Mouse (Mus musculus): ENCODE results near the gene Lrp10. TPM values are rescaled to one million over a fixed set of nuclear protein-coding genes. Genes with fewer than 3 reads are reported as not detected.

Lrp10 gene
- polyA plus RNA-seq, 1 experiment = 98.2 TPM

DNA sequence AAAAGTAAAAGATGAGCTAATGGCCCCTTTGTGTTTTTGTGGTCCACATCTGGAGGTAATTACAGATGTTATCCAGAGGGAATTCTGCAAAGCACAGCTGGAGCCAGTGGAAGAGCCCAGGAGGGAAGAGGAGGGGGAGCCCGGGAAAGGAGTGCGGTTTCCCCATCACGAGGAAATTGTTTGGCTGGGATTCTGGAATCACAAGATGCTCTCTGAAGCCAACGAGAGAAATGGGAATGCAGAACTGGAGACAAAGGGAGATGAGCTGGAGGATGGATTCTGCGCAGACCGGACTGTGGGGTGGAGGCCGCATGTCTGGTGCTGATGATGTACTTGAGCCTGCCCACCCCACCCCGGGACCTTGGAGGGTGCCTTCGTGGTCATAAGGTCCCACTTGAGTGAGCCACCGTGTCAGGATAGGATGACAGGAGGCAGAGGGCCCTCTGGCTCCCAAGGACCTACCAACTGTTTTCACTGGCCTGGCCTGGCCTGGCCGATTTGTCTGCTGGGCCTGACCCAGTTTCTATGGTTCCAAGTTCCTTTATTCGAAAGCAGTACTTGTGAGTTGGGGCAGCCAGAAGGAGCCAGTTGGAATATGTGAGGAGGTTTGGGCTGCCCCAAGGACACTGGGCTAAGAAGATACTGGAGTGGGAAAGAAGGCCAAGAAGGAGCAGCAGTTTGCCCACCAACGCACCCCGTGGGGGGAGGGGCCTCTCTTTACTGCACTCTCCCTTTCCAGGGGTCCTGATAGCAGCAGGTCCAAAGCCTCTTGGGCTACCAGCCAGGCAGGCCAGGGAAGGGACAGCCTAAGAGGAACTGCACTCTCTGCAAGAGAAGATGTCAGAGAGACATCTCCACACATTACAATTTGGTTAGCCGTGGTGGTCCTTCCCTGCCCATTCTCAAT, 20.0 kb upstream of the Lrp10 start:
- Histone ChIP-seq H3K4me3 (ENCODE audit: insufficient read depth, low read length) (no peak overlapping the region), H3K27ac (ENCODE audit: insufficient read depth, low read length) (peak overlapping the region; percentile 91), H3K4me1 (ENCODE audit: control insufficient read depth, insufficient read depth, low read length) (peaks cover 27% of the 10 kb centered on the region)
- TF ChIP-seq CTCF (IDR thresholded peaks at IDR 0.05; ENCODE audit: borderline replicate concordance, insufficient read depth, low read length) (no peak), POLR2A (IDR thresholded peaks at IDR 0.05; ENCODE audit: low read depth, low read length) (peak; percentile 23; the same call in 1 of the 2 replicates)

GRCm38 (mm10) chr14:54445476-54445875, 18.5 kb upstream of the Lrp10 start:
- Histone ChIP-seq H3K4me1 (ENCODE audit: control insufficient read depth, insufficient read depth, low read length) (peaks cover 27% of the 10 kb centered on the region), H3K4me3 (ENCODE audit: insufficient read depth, low read length) (no peak overlapping the region), H3K27ac (ENCODE audit: insufficient read depth, low read length) (peak overlapping the region; percentile 59)
- TF ChIP-seq CTCF (IDR thresholded peaks at IDR 0.05; ENCODE audit: borderline replicate concordance, insufficient read depth, low read length) (no peak), POLR2A (IDR thresholded peaks at IDR 0.05; ENCODE audit: low read depth, low read length) (no peak)

GRCm38 (mm10) chr14:54453566-54453965, 10.4 kb upstream of the Lrp10 start:
- H3K27ac ChIP-seq (ENCODE audit: insufficient read depth, low read length) = no peak overlapping the region
- no peak overlapping the region for H3K4me3 ChIP-seq (ENCODE audit: insufficient read depth, low read length)
- H3K4me1 ChIP-seq (ENCODE audit: control insufficient read depth, insufficient read depth, low read length) = peaks cover 5% of the 10 kb centered on the region; the same call in 1 of the 2 replicates
- TF ChIP-seq POLR2A (IDR thresholded peaks at IDR 0.05; ENCODE audit: low read depth, low read length) = no peak
- TF ChIP-seq CTCF (IDR thresholded peaks at IDR 0.05; ENCODE audit: borderline replicate concordance, insufficient read depth, low read length) = no peak

DNA sequence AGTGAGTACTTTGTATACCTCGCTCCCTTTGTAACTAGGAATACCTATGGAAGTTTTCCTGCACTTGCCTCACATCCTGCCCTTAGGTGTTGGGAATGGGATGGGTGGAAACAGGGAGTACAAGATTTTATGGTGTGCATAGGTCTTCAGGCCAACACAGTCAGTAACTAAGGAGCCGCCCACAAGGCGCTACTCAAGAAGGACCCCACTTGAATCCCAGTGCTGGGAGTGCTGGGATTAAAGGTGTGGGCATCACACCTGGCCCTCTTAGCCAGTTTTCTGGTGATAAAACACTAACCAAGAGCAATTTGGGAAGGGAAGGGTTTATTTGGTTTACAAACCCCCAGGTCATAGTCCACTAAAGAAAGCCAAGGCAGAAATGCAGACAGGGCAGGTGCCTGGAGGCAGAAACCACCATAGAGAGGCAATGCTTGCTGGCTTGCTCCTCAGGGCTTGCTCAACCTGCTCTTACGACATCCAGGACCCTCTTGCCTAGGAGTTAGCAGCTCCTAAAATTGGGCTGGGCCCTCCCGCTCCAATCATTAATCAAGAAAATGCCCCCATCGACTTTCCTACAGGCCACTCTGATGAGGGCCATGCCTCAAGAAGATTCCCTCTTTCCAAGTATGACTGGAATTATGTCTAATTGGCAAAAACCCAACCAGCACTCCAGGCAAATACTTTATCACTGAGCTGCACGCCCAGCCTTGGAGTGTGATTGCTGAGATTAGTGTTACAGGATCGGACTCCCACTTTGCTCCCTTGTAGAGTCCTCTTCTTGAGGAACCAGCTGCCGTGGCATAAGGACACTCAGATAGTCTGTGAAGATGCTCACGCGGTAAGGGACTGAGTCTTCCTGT, 9.0 kb upstream of the Lrp10 start:
- Histone ChIP-seq H3K4me1 (ENCODE audit: control insufficient read depth, insufficient read depth, low read length) (peaks cover 5% of the 10 kb centered on the region; the same call in 1 of the 2 replicates), H3K4me3 (ENCODE audit: insufficient read depth, low read length) (no peak overlapping the region), H3K27ac (ENCODE audit: insufficient read depth, low read length) (no peak overlapping the region)
- no peak for TF ChIP-seq CTCF (IDR thresholded peaks at IDR 0.05; ENCODE audit: borderline replicate concordance, insufficient read depth, low read length)
- TF ChIP-seq POLR2A (IDR thresholded peaks at IDR 0.05; ENCODE audit: low read depth, low read length) = no peak

DNA sequence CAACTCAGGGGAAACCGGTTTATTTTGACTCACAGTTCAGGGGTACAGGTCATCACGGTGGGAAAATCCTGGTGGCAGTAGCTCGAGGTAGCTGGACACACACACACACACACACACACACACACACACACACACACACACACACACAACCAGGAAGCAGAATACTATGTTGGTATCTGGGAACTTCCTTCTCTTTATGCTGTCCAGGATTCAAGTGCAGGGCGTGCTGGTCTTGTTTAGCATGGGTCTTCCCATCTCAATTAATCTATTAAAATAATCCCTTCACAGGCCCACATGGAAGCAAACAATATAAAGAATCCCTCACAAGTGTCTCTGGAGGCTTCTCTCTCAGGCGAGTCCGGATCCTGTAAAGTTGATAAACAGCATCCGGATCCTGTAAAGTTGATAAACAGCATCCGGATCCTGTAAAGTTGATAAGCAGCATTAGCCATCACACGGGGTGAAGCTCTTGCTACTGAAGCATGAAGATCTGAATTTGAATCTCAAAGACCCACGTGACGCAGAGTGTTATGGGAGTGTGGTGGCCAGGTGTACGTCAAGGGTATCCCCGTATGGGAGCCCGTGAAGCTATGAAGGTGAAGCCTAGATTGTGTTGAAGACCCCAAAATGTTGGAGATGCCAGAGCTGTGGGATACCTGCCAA, 5.9 kb upstream of the Lrp10 start:
- H3K27ac ChIP-seq (ENCODE audit: insufficient read depth, low read length) = no peak overlapping the region
- no peak for TF ChIP-seq POLR2A (IDR thresholded peaks at IDR 0.05; ENCODE audit: low read depth, low read length)
- TF ChIP-seq CTCF (IDR thresholded peaks at IDR 0.05; ENCODE audit: borderline replicate concordance, insufficient read depth, low read length) = no peak
- peaks cover 5% of the 10 kb centered on the region; the same call in 1 of the 2 replicates for H3K4me1 ChIP-seq (ENCODE audit: control insufficient read depth, insufficient read depth, low read length)
- no peak overlapping the region for H3K4me3 ChIP-seq (ENCODE audit: insufficient read depth, low read length)

GRCm38 (mm10) chr14:54462146-54462545, 1.8 kb upstream of the Lrp10 start:
- Histone ChIP-seq H3K4me1 (ENCODE audit: control insufficient read depth, insufficient read depth, low read length) (no peaks in the 10 kb centered on the region), H3K4me3 (ENCODE audit: insufficient read depth, low read length) (no peak overlapping the region)
- no peak for TF ChIP-seq POLR2A (IDR thresholded peaks at IDR 0.05; ENCODE audit: low read depth, low read length)
- TF ChIP-seq CTCF (IDR thresholded peaks at IDR 0.05; ENCODE audit: borderline replicate concordance, insufficient read depth, low read length) = no peak

DNA sequence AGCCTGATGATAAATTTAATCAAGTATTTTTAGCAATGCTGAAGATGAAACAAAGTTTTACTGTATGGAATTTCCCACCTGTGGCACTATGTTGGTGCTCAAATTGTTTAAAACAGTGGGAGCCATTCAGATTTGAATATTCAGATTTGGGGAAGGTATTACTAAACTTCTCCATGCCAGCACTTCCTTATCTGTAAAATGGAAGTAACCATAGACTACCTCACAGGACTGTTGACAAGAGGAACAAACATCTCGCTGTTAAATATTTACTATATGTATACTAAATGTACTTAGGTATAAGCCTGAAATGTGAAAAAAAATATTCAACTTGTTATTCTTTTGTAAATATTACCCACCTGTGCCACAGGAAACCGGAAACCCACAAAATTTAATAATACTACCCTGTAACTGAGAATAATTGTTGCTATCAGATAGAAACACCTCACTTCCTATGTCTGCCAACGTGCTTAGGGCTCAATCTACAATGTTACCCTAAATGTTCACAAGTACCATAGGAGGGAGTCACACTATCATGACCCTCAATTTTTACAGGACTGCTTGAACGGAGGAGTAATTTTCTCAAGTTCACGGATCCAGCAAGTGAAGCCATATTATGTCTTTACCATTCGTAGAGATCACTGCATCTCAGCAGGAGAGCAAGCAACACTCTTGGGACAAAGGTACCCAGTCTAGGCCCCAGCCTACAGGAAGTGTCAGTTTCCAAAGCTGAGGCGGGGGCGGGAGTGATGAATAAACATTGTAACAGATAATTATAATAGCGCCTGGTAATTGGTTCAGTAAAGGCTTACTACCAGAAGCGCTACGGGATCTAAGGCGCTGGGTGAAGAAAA, 604 bp upstream of the Lrp10 start:
- Histone ChIP-seq H3K27ac (ENCODE audit: insufficient read depth, low read length) (peak overlapping the region; percentile 30), H3K4me3 (ENCODE audit: insufficient read depth, low read length) (peak overlapping the region; percentile 75), H3K4me1 (ENCODE audit: control insufficient read depth, insufficient read depth, low read length) (no peaks in the 10 kb centered on the region)
- TF ChIP-seq POLR2A (IDR thresholded peaks at IDR 0.05; ENCODE audit: low read depth, low read length) (no peak), CTCF (IDR thresholded peaks at IDR 0.05; ENCODE audit: borderline replicate concordance, insufficient read depth, low read length) (no peak)

More at GRCm38 (mm10) chr14:54462146-54462545, 1.8 kb upstream of the Lrp10 start:
- no peak overlapping the region for H3K27ac ChIP-seq (ENCODE audit: insufficient read depth, low read length)

DNA sequence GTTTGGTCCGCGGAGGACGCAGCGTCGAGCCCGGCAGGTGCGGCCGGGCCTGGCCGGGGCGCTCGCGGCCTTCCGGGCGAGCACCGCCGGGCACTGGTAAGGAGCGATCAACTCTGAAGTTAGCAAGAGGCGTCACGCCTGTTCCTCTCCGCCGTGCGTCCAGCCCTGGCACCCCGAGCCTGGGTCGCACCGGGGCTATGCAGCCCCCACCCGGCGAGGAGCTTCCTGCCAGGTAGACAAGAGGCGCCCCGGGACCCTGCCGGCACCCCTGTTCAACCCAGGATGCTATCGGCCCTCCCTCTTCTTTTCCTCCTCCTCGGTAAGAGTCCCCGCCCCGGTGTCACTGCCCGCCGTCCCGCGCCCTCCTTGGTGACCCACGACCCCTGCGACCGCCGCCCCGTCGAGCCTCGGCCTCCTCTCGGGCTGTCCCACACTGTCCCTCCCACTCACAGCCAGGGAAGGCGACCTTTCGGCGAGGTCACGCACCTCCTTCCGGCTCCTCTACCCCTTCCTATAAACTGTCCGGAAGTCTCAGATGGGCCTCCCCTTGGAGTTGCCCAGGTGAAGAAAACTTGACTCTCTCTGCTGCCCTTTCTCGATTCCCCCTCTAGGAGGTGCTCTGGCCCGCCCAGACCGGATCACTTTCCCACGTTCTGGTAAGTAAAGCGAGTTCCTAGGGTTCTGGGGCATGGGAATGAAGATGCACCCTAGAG, 512 bp downstream of the Lrp10 start:
- H3K4me1 ChIP-seq (ENCODE audit: control insufficient read depth, insufficient read depth, low read length) = no peaks in the 10 kb centered on the region
- H3K27ac ChIP-seq (ENCODE audit: insufficient read depth, low read length) = peak overlapping the region; percentile 28
- peak overlapping the region; percentile 75 for H3K4me3 ChIP-seq (ENCODE audit: insufficient read depth, low read length)
- peak; percentile 38; the same call in 1 of the 2 replicates for TF ChIP-seq CTCF (IDR thresholded peaks at IDR 0.05; ENCODE audit: borderline replicate concordance, insufficient read depth, low read length)
- TF ChIP-seq POLR2A (IDR thresholded peaks at IDR 0.05; ENCODE audit: low read depth, low read length) = no peak
